Mouse (Mus musculus) neural tube, embryonic 11.5 days (tissue): ENCODE data around the gene Hbs1l. TPM values are rescaled to one million over a fixed set of nuclear protein-coding genes. Genes with fewer than 3 reads are reported as not detected.
"Not testable (repeated sequence)": the region's sequence is repeated elsewhere in the genome, so short reads cannot be mapped to it uniquely, and the experiment has no call there.

Source experiments
- ATAC-seq: fragments of 200-750 bp; cut with Nextera tagmentation; 2 replicates; pipeline ENCODE4 v1.8.0; 2017; ENCODE audit warnings: moderate number of reproducible peaks, mild to moderate bottlenecking, moderate TSS enrichment, moderate library complexity; ENCODE audit not compliant: insufficient read depth, low FRiP score, low TSS enrichment
- DNase-seq: peaks from one replicate; pipeline ENCODE4 v3.0.0-alpha.2; 2015; ENCODE audit warnings: low spot score
- H3K27ac ChIP-seq: fragments of 300-500 bp; sonication (generic); 2 replicates; pipeline ENCODE4 v1.5.1; 2014; ENCODE audit warnings: low read depth, mild to moderate bottlenecking, low read length
- H3K27me3 ChIP-seq: fragments of 300-500 bp; sonication (generic); 2 replicates; pipeline ENCODE4 v1.6.1; 2014; ENCODE audit warnings: mild to moderate bottlenecking, low read length, mixed read lengths; ENCODE audit not compliant: control insufficient read depth, insufficient read depth
- H3K36me3 ChIP-seq: fragments of 300-500 bp; sonication (generic); 2 replicates; pipeline ENCODE4 v1.6.1; 2014; ENCODE audit warnings: mild to moderate bottlenecking, low read length, moderate library complexity, mixed read lengths; ENCODE audit not compliant: control insufficient read depth, insufficient read depth
- H3K4me1 ChIP-seq: fragments of 300-500 bp; sonication (generic); 2 replicates; pipeline ENCODE4 v1.6.1; 2014; ENCODE audit warnings: low read length, mixed read lengths; ENCODE audit not compliant: control insufficient read depth, insufficient read depth
- H3K4me2 ChIP-seq: fragments of 300-500 bp; sonication (generic); 2 replicates; pipeline ENCODE4 v1.6.1; 2014; ENCODE audit warnings: low read depth, mild to moderate bottlenecking, moderate library complexity
- H3K4me3 ChIP-seq: fragments of 300-500 bp; sonication (generic); 2 replicates; pipeline ENCODE4 v1.5.1; 2014; ENCODE audit warnings: low read depth, low read length
- H3K9ac ChIP-seq: fragments of 300-500 bp; sonication (generic); 2 replicates; pipeline ENCODE4 v1.6.1; 2014; ENCODE audit warnings: mild to moderate bottlenecking, low read length
- H3K9me3 ChIP-seq: fragments of 300-500 bp; sonication (generic); 2 replicates; pipeline ENCODE4 v1.6.1; 2016; ENCODE audit warnings: low read length; ENCODE audit not compliant: control insufficient read depth
- WGBS: fragments of 180-500 bp; shearing (Covaris S2); extraction: QIAGEN DNeasy Blood & Tissue Kit; methylation state at CpG from one replicate; pipeline ENCODE4 v1.1.7; 2014; 5-methylcytosine and 5-hydroxymethylcytosine counted together
- polyA plus RNA-seq: library from polyadenylated mRNA; unstranded; fragments of >200 nt; fragmentation: Nextera tagmentation; extraction: Ambion mirVana; gene quantifications from 2 replicates; pipeline ENCODE4 v1.2.1, GENCODE M21; 2014

The Hbs1l gene
- polyA plus RNA-seq, 1 experiment from 2014 or later: 131 TPM

DNA sequence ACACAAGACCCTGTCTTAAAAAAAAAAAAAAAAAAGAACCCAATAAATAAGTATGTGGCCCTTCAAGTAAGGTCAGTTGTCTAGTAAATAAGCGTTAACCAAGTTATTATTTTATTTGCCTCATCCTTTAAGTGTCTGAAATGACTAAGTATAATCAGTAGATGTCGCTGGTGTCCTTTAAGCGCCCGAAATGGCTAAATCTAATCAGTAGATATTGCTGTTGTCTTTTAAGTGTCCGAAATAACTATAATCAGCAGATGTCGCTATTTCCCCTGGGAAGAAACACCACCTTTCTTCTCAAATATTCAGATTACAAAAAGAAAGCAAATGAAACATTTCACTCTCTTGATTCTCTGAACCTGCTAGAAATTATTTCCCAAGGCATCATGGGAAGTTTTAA lies 87.1 kb downstream of the Hbs1l start:
- no peak for ATAC-seq
- Histone ChIP-seq H3K9me3 (no peaks in the 10 kb centered on the region), H3K27ac (no peak overlapping the region), H3K27me3 (no peaks in the 10 kb centered on the region), H3K4me2 (no peak overlapping the region), H3K4me3 (no peak overlapping the region), H3K36me3 (no peaks in the 10 kb centered on the region), H3K4me1 (no peaks in the 10 kb centered on the region), H3K9ac (no peak overlapping the region)
- WGBS: 32% methylated on average over 6 of the region's 6 CpGs
- peak; percentile 24 for DNase-seq

DNA sequence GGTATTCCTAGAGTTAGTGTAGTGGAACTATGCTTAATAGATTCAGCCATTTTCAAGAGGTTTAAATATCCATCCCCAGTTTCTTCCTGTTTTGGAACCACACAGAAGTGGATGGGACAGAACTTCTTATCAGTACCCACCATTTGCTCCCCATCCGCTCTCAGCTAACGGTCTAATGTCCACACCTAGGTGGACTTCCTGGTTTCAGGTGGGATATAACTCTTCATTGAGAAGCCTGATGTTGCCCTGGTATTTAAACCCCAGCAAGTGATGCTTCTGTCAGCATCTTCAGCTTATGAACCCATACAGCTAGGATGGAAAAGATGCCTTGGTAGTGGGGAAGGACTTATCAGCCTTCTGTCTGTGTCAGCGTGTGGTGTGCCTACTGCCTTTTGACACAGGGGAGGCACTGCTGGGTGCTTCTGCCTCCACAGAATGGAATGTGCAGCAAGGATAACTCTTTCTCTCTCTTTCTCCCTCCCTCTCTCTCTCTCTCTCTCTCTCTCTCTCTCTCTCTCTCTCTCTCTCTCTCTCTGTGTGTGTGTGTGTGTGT lies 89.4 kb downstream of the Hbs1l start:
- DNase-seq: no peak

DNA sequence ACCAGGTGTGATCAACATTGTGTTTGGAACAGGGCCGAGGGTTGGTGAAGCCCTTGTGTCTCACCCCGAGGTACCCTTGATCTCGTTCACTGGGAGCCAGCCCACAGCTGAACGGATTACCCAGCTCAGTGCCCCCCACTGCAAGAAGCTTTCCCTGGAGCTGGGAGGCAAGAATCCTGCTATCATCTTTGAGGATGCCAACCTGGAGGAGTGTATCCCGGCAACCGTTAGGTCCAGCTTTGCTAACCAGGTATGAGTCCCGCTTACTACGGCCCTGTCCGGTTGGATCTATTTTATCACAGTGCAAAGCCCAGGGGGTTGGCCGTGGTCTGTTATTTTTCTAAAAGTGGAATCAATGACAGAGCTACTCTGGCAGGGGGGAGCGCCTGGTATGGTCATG lies 93.3 kb downstream of the Hbs1l start:
- no peak overlapping the region for H3K27ac ChIP-seq
- H3K4me1 ChIP-seq: no peaks in the 10 kb centered on the region
- no peak overlapping the region for H3K9ac ChIP-seq
- H3K9me3 ChIP-seq: no peaks in the 10 kb centered on the region
- no peak overlapping the region for H3K4me3 ChIP-seq
- DNase-seq (no peak), ATAC-seq (no peak)
- 91% methylated on average over 11 of the region's 11 CpGs for WGBS
- no peaks in the 10 kb centered on the region for H3K27me3 ChIP-seq
- H3K4me2 ChIP-seq: no peak overlapping the region
- no peaks in the 10 kb centered on the region for H3K36me3 ChIP-seq

More for the DNA sequence above, 89.4 kb downstream of the Hbs1l start:
- whole genome bisulfite sequencing: 74% methylated on average over 3 of the region's 3 CpGs
- H3K4me3 ChIP-seq: no peak overlapping the region
- no peak overlapping the region for H3K27ac ChIP-seq
- H3K9me3 ChIP-seq: no peaks in the 10 kb centered on the region
- H3K27me3 ChIP-seq: no peaks in the 10 kb centered on the region
- no peak for ATAC-seq
- no peak overlapping the region for H3K4me2 ChIP-seq
- no peaks in the 10 kb centered on the region for H3K36me3 ChIP-seq
- H3K4me1 ChIP-seq: no peaks in the 10 kb centered on the region
- no peak overlapping the region for H3K9ac ChIP-seq

DNA sequence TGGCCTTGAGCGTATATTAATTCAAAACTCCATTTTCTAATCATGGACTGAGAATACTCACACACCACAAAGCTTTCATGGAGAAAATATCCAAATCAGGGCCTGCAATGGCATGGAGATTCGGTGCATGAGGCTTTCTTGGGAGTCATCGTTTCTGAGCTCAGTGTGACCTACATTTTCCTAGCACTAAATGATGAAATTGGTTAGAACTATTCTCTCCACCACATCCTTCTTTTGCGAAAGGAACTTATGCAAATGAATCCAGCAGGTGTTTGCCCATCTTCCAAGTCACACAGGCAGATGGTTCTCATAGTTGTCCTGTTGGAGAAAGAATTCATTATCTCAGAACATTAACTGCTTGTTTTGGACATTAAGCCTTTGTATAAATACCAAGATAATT lies 94.7 kb downstream of the Hbs1l start:
- no peaks in the 10 kb centered on the region for H3K36me3 ChIP-seq
- H3K4me3 ChIP-seq: no peak overlapping the region
- ATAC-seq: no peak
- no peak overlapping the region for H3K27ac ChIP-seq
- H3K9me3 ChIP-seq: no peaks in the 10 kb centered on the region
- no peaks in the 10 kb centered on the region for H3K4me1 ChIP-seq
- WGBS: 95% methylated on average over 4 of the region's 4 CpGs
- DNase-seq: no peak
- no peak overlapping the region for H3K4me2 ChIP-seq
- H3K27me3 ChIP-seq: no peaks in the 10 kb centered on the region
- H3K9ac ChIP-seq: no peak overlapping the region

DNA sequence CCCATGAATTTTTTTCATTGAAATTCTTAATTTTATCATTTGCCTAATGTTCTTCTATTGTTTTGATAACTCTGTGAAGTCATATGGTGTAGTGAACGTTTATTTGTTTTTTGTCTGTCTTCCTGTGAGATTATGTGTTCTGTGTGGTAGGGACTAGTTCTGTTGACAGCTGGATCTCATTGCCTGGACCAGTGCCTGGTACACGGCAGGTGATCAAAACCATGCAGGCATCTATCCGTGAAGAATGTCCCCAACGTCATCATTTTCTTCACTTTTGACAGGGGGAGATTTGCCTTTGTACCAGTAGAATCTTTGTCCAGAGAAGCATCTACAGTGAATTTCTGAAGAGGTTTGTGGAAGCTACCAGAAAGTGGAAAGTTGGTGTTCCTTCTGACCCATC lies 95.5 kb downstream of the Hbs1l start:
- H3K27me3 ChIP-seq: no peaks in the 10 kb centered on the region
- no peaks in the 10 kb centered on the region for H3K4me1 ChIP-seq
- no peak for ATAC-seq
- 65% methylated on average over 4 of the region's 4 CpGs for WGBS
- no peak for DNase-seq
- H3K9me3 ChIP-seq: no peaks in the 10 kb centered on the region
- no peak overlapping the region for H3K27ac ChIP-seq
- H3K4me2 ChIP-seq: no peak overlapping the region
- H3K36me3 ChIP-seq: no peaks in the 10 kb centered on the region
- H3K9ac ChIP-seq: no peak overlapping the region
- no peak overlapping the region for H3K4me3 ChIP-seq

DNA sequence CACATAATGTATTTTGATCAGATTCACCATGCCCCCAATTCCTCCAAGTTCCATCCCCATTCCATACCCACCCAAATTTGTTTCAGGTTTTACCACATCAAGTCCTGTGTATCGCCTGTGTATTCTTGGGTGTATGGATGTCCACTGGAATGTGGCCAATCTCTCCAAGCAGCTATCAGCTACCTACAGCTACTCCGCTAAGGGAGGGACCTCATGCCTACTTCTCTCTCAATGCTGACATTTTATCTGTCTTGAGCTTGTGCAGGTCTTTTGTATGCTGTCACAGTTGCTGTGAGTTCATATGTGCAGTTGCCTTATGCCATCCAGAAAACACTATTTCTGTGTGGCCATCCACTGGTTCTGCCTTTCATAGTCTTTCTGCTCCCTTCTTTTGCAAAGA lies 97.6 kb downstream of the Hbs1l start:
- Histone ChIP-seq H3K4me3 (no peak overlapping the region), H3K4me1 (no peaks in the 10 kb centered on the region), H3K36me3 (no peaks in the 10 kb centered on the region), H3K9ac (no peak overlapping the region), H3K27ac (no peak overlapping the region), H3K27me3 (no peaks in the 10 kb centered on the region), H3K9me3 (no peaks in the 10 kb centered on the region), H3K4me2 (no peak overlapping the region)
- WGBS: 93% methylated on average over 2 of the region's 2 CpGs
- DNase-seq: no peak
- no peak for ATAC-seq

DNA sequence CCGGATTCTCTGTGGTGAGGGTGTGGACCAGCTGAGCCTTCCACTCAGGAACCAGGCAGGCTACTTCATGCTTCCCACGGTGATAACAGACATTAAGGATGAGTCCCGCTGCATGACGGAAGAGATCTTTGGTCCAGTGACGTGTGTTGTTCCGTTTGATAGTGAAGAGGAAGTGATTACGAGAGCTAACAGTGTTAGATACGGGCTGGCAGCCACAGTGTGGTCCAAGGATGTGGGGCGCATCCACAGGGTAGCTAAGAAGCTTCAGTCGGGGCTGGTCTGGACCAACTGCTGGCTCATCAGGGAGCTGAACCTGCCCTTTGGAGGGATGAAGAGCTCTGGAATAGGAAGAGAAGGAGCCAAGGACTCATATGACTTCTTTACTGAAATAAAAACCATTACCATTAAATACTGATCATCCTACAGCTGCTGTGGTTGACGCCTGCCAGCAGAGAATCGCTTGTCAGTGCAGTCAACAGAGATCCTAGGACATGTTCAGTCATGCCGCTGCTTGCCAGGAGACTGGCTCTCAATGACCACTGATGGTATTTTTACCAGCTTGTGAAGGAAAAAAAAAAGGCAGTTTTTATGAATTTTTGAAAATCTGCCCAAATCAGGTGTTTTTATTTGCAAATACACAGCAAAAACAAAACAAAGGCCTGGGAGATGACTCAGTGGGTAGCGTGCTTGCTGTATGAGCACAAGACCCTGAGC lies 99.8 kb downstream of the Hbs1l start:
- 84% methylated on average over 14 of the region's 14 CpGs for WGBS
- H3K4me1 ChIP-seq: no peaks in the 10 kb centered on the region

DNA sequence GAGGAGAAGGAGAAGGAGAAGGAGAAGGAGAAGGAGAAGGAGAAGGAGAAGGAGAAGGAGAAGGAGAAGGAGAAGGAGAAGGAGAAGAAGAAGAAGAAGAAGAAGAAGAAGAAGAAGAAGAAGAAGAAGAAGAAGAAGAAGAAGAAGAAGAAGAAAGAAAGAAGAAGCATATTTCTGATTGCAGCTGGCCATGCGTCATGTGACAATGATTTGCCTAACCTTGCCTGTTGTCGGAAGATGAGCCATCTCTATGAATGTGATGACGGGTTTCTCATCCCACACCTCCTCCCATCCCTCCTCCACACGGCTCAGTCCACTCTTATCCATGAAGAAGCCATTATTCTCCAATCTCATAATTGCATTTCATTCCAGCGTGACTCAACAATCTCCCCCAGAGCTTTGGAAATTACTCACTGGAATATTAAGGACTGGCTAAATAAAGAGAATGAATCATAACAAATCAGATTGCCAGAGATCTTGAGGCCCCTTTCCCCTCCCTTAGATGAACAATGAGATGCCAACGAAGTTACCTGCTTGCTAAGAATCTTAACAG lies 103.2 kb downstream of the Hbs1l start:
- H3K9me3 ChIP-seq, H3K27me3 ChIP-seq, H3K9ac ChIP-seq, H3K4me3 ChIP-seq, DNase-seq, H3K27ac ChIP-seq, H3K36me3 ChIP-seq, ATAC-seq, H3K4me2 ChIP-seq, H3K4me1 ChIP-seq: not testable (repeated sequence)
- WGBS: 86% methylated on average over 6 of the region's 6 CpGs

More for the DNA sequence above, 99.8 kb downstream of the Hbs1l start:
- DNase-seq (no peak), ATAC-seq (no peak)
- Histone ChIP-seq H3K4me3 (no peak overlapping the region), H3K36me3 (no peaks in the 10 kb centered on the region), H3K4me2 (no peak overlapping the region), H3K9ac (no peak overlapping the region), H3K9me3 (no peaks in the 10 kb centered on the region), H3K27ac (no peak overlapping the region), H3K27me3 (no peaks in the 10 kb centered on the region)

DNA sequence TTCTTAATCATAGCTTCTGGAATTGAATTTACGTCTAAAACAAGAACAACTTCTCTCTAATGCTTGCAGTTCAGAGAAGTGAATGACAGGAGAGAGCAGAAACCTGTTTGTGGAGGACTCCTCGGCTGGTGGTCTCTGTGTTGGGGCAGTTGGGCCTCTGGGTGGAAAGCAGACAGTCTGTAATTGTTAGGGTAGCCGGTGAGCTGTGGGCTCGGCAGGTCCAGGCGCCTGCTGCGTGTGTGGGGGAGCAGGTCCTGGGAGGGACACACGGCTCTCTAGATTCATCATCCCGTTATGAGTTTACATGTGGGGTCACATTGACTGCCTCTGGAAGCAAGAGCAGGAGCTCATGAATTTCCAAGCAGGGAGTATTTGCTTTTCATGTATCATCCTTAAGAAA lies 103.8 kb downstream of the Hbs1l start:
- Histone ChIP-seq H3K27ac (no peak overlapping the region), H3K4me1 (no peaks in the 10 kb centered on the region), H3K27me3 (no peaks in the 10 kb centered on the region), H3K9me3 (no peaks in the 10 kb centered on the region), H3K9ac (no peak overlapping the region), H3K4me3 (no peak overlapping the region), H3K36me3 (no peaks in the 10 kb centered on the region), H3K4me2 (no peak overlapping the region)
- no peak for DNase-seq
- no peak for ATAC-seq
- WGBS: 75% methylated on average over 8 of the region's 8 CpGs
